Mouse (Mus musculus): Measurements from ENCODE around the gene Flna. TPM values are rescaled to one million over a fixed set of nuclear protein-coding genes. Genes with fewer than 3 reads are reported as not detected.
"Not testable (repeated sequence)": the region's sequence is repeated elsewhere in the genome, so short reads cannot be mapped to it uniquely, and the experiment has no call there.

Flna gene
- polyA plus RNA-seq, 1 experiment from 2014 or later, result 215 TPM

GRCm38 (mm10) chrX:74243396-74243795 lies 6.2 kb downstream of the Flna start:
- Histone ChIP-seq H3K36me3 (peaks cover 57% of the 10 kb centered on the region), H3K27ac (peak overlapping the region; percentile 94; the same call in 1 of the 2 replicates), H3K27me3 (ENCODE audit: insufficient read depth, poor library complexity, severe bottlenecking) (no peaks in the 10 kb centered on the region), H3K4me1 (replicated peaks) (peaks cover 6% of the 10 kb centered on the region), H3K4me3 (peak overlapping the region; percentile 66), H3K9me3 (no peaks in the 10 kb centered on the region)
- DNase-seq (ENCODE audit: low spot score), result no peak
- WGBS, result 88% methylated on average over 2 of the region's 2 CpGs

GRCm38 (mm10) chrX:74240332-74240731 lies 9.3 kb downstream of the Flna start:
- Histone ChIP-seq H3K36me3 (peaks cover 86% of the 10 kb centered on the region), H3K4me3 (no peak overlapping the region), H3K4me1 (replicated peaks) (peaks cover 6% of the 10 kb centered on the region), H3K27ac (no peak overlapping the region), H3K27me3 (ENCODE audit: insufficient read depth, poor library complexity, severe bottlenecking) (no peaks in the 10 kb centered on the region), H3K9me3 (no peaks in the 10 kb centered on the region)
- WGBS, result 96% methylated on average over 4 of the region's 4 CpGs
- no peak for DNase-seq (ENCODE audit: low spot score)

- Histone ChIP-seq H3K9me3 (no peaks in the 10 kb centered on the region), H3K36me3 (peaks cover 98% of the 10 kb centered on the region), H3K27ac (no peak overlapping the region), H3K4me1 (replicated peaks) (no peaks in the 10 kb centered on the region), H3K27me3 (ENCODE audit: insufficient read depth, poor library complexity, severe bottlenecking) (no peaks in the 10 kb centered on the region), H3K4me3 (no peak overlapping the region)
- no peak for DNase-seq (ENCODE audit: low spot score)
- WGBS, result 94% methylated on average over 5 of the region's 5 CpGs
Measured at GRCm38 (mm10) chrX:74233196-74233595, 16.4 kb downstream of the Flna start.

GRCm38 (mm10) chrX:74230038-74230437 lies 19.6 kb downstream of the Flna start:
- no peak overlapping the region for H3K4me3 ChIP-seq
- H3K4me1 ChIP-seq (replicated peaks), result no peaks in the 10 kb centered on the region
- no peak overlapping the region for H3K27ac ChIP-seq
- no peaks in the 10 kb centered on the region for H3K27me3 ChIP-seq (ENCODE audit: insufficient read depth, poor library complexity, severe bottlenecking)
- WGBS, result 68% methylated on average over 1 of the region's 1 CpGs
- peaks cover 100% of the 10 kb centered on the region for H3K36me3 ChIP-seq
- H3K9me3 ChIP-seq, result no peaks in the 10 kb centered on the region
- DNase-seq (ENCODE audit: low spot score), result no peak

GRCm38 (mm10) chrX:74220099-74220498 lies 29.5 kb downstream of the Flna start:
- H3K9me3 ChIP-seq; H3K4me1 ChIP-seq (replicated peaks); H3K27ac ChIP-seq; H3K4me3 ChIP-seq; H3K27me3 ChIP-seq (ENCODE audit: insufficient read depth, poor library complexity, severe bottlenecking); DNase-seq (ENCODE audit: low spot score): not testable (repeated sequence)
- WGBS, result 38% methylated on average over 1 of the region's 1 CpGs
- H3K36me3 ChIP-seq, result peaks cover 30% of the 10 kb centered on the region

GRCm38 (mm10) chrX:74219449-74219848 lies 30.2 kb downstream of the Flna start:
- Histone ChIP-seq H3K4me3 (no peak overlapping the region), H3K9me3 (no peaks in the 10 kb centered on the region), H3K36me3 (peaks cover 23% of the 10 kb centered on the region), H3K27ac (no peak overlapping the region), H3K27me3 (ENCODE audit: insufficient read depth, poor library complexity, severe bottlenecking) (no peaks in the 10 kb centered on the region), H3K4me1 (replicated peaks) (no peaks in the 10 kb centered on the region)
- WGBS, result 61% methylated on average over 13 of the region's 13 CpGs
- DNase-seq (ENCODE audit: low spot score), result no peak

GRCm38 (mm10) chrX:74218496-74218895 lies 31.1 kb downstream of the Flna start:
- Histone ChIP-seq H3K4me1 (replicated peaks) (no peaks in the 10 kb centered on the region), H3K27me3 (ENCODE audit: insufficient read depth, poor library complexity, severe bottlenecking) (no peaks in the 10 kb centered on the region), H3K4me3 (no peak overlapping the region), H3K9me3 (no peaks in the 10 kb centered on the region), H3K36me3 (peaks cover 14% of the 10 kb centered on the region), H3K27ac (no peak overlapping the region)
- 89% methylated on average over 4 of the region's 4 CpGs for WGBS
- no peak for DNase-seq (ENCODE audit: low spot score)

GRCm38 (mm10) chrX:74203556-74203955 lies 46.1 kb downstream of the Flna start:
- H3K27me3 ChIP-seq (ENCODE audit: insufficient read depth, poor library complexity, severe bottlenecking), result no peaks in the 10 kb centered on the region
- no peak overlapping the region for H3K27ac ChIP-seq
- no peaks in the 10 kb centered on the region for H3K36me3 ChIP-seq
- no peak overlapping the region for H3K4me3 ChIP-seq
- no peaks in the 10 kb centered on the region for H3K4me1 ChIP-seq (replicated peaks)
- DNase-seq (ENCODE audit: low spot score), result no peak
- H3K9me3 ChIP-seq, result no peaks in the 10 kb centered on the region
- 82% methylated on average over 2 of the region's 2 CpGs for WGBS

GRCm38 (mm10) chrX:74176959-74177358 lies 72.7 kb downstream of the Flna start, which contains the start of gene Tktl1:
TSS of gene Tktl1 (plus strand) at chrX:74177259.
- Histone ChIP-seq H3K9me3 (0 out of 2 replicates have a peak, but pooled peaks cover 3% of the 10 kb centered on the region), H3K27me3 (ENCODE audit: insufficient read depth, poor library complexity, severe bottlenecking) (no peaks in the 10 kb centered on the region), H3K36me3 (no peaks in the 10 kb centered on the region), H3K4me1 (replicated peaks) (no peaks in the 10 kb centered on the region), H3K4me3 (no peak within 1 kb of the TSS), H3K27ac (no peak within 1 kb of the TSS)
- no peak for DNase-seq (ENCODE audit: low spot score)
- 89% methylated on average over 17 of the region's 17 CpGs for WGBS

Other genes starting within 250 kb of the Flna start
- gene Irak1, start 225.9 kb downstream of the Flna start, polyA plus RNA-seq (2016; fragmentation: Nextera tagmentation; extraction: Ambion mirVana), result 53.3 and 60.6 TPM in 2 replicates
- not detected in 2 replicates for gene Opn1mw, start 122.4 kb downstream of the Flna start, polyA plus RNA-seq (2016; fragmentation: Nextera tagmentation; extraction: Ambion mirVana)
- gene Mecp2, start 114.5 kb downstream of the Flna start, polyA plus RNA-seq (2016; fragmentation: Nextera tagmentation; extraction: Ambion mirVana), result 15.3 and 15.4 TPM in 2 replicates
- not detected in 2 replicates for gene Tex28, start 82.0 kb downstream of the Flna start, polyA plus RNA-seq (2016; fragmentation: Nextera tagmentation; extraction: Ambion mirVana)
- gene Tktl1, start 72.6 kb downstream of the Flna start, polyA plus RNA-seq (2016; fragmentation: Nextera tagmentation; extraction: Ambion mirVana), result not detected in 2 replicates
- gene Emd, start 4.9 kb upstream of the Flna start, polyA plus RNA-seq (2016; fragmentation: Nextera tagmentation; extraction: Ambion mirVana), result 23.5 and 24.4 TPM in 2 replicates
- 697 and 756 TPM in 2 replicates for gene Rpl10, start 21.0 kb upstream of the Flna start, polyA plus RNA-seq (2016; fragmentation: Nextera tagmentation; extraction: Ambion mirVana)
- 70.6 and 76.1 TPM in 2 replicates for gene Taz, start 32.1 kb upstream of the Flna start, polyA plus RNA-seq (2016; fragmentation: Nextera tagmentation; extraction: Ambion mirVana)
- gene Dnase1l1, start 32.5 kb upstream of the Flna start, polyA plus RNA-seq (2016; fragmentation: Nextera tagmentation; extraction: Ambion mirVana), result 3.6 and 5.2 TPM in 2 replicates
- 103 and 112 TPM in 2 replicates for gene Atp6ap1, start 47.3 kb upstream of the Flna start, polyA plus RNA-seq (2016; fragmentation: Nextera tagmentation; extraction: Ambion mirVana)
- 331 and 436 TPM in 2 replicates for gene Gdi1, start 55.2 kb upstream of the Flna start, polyA plus RNA-seq (2016; fragmentation: Nextera tagmentation; extraction: Ambion mirVana)
- gene Fam50a, start 63.2 kb upstream of the Flna start, polyA plus RNA-seq (2016; fragmentation: Nextera tagmentation; extraction: Ambion mirVana), result 66.4 and 67.8 TPM in 2 replicates
- 21.2 and 26.6 TPM in 2 replicates for gene Plxna3, start 79.2 kb upstream of the Flna start, polyA plus RNA-seq (2016; fragmentation: Nextera tagmentation; extraction: Ambion mirVana)
- gene Lage3, start 103.8 kb upstream of the Flna start, polyA plus RNA-seq (2016; fragmentation: Nextera tagmentation; extraction: Ambion mirVana), result 113 and 120 TPM in 2 replicates
- gene Ubl4a, start 123.4 kb upstream of the Flna start, polyA plus RNA-seq (2016; fragmentation: Nextera tagmentation; extraction: Ambion mirVana), result 66.2 and 68.1 TPM in 2 replicates
- 9.3 and 10.8 TPM in 2 replicates for gene Slc10a3, start 123.5 kb upstream of the Flna start, polyA plus RNA-seq (2016; fragmentation: Nextera tagmentation; extraction: Ambion mirVana)
- gene Fam3a, start 143.5 kb upstream of the Flna start, polyA plus RNA-seq (2016; fragmentation: Nextera tagmentation; extraction: Ambion mirVana), result 27.3 and 30.8 TPM in 2 replicates
- 17.0 and 20.1 TPM in 2 replicates for gene Ikbkg, start 143.5 kb upstream of the Flna start, polyA plus RNA-seq (2016; fragmentation: Nextera tagmentation; extraction: Ambion mirVana)
- 53.9 and 56.4 TPM in 2 replicates for gene G6pdx, start 179.4 kb upstream of the Flna start, polyA plus RNA-seq (2016; fragmentation: Nextera tagmentation; extraction: Ambion mirVana)
- gene Gm6880, start 231.6 kb upstream of the Flna start, polyA plus RNA-seq (2016; fragmentation: Nextera tagmentation; extraction: Ambion mirVana), result not detected in 2 replicates